Mouse (Mus musculus) forelimb bud, embryonic 11.5 days (tissue): ENCODE results near the gene Pofut2.
"Not testable (repeated sequence)": the region's sequence is repeated elsewhere in the genome, so short reads cannot be mapped to it uniquely, and the experiment has no call there.

Experiments used
- DNase-seq: peaks from one replicate; pipeline ENCODE4 v3.0.0-alpha.2; 2012; ENCODE audit warnings: low read depth, low spot score

The Pofut2 gene

GRCm38 (mm10) chr10:77266281-77266680 is 7.3 kb downstream of the Pofut2 start:
- DNase-seq = no peak

GRCm38 (mm10) chr10:77267027-77267426 is 8.0 kb downstream of the Pofut2 start:
- no peak for DNase-seq

- no peak for DNase-seq
Measured at GRCm38 (mm10) chr10:77269129-77269528, 10.1 kb downstream of the Pofut2 start.

GRCm38 (mm10) chr10:77272980-77273730 is 14.1 kb downstream of the Pofut2 start:
- DNase-seq = no peak

GRCm38 (mm10) chr10:77273798-77274197 is 14.8 kb downstream of the Pofut2 start:
- DNase-seq = no peak

GRCm38 (mm10) chr10:77282085-77282484 is 23.1 kb downstream of the Pofut2 start:
- not testable (repeated sequence) for DNase-seq

- DNase-seq = peak; percentile 85
Measured at GRCm38 (mm10) chr10:77282822-77283221, 23.8 kb downstream of the Pofut2 start.

GRCm38 (mm10) chr10:77284832-77285231 is 25.8 kb downstream of the Pofut2 start:
- DNase-seq = no peak

- DNase-seq = no peak
Measured at GRCm38 (mm10) chr10:77287626-77288025, 28.6 kb downstream of the Pofut2 start.

- no peak for DNase-seq
Measured at GRCm38 (mm10) chr10:77288639-77289195, 29.7 kb downstream of the Pofut2 start.

GRCm38 (mm10) chr10:77289559-77289958 is 30.5 kb downstream of the Pofut2 start:
- no peak for DNase-seq

- DNase-seq = no peak
Measured at GRCm38 (mm10) chr10:77290624-77291366, 31.8 kb downstream of the Pofut2 start.

- no peak for DNase-seq
Measured at GRCm38 (mm10) chr10:77294691-77295090, 35.7 kb downstream of the Pofut2 start.

- no peak for DNase-seq
Measured at GRCm38 (mm10) chr10:77298621-77299020, 39.6 kb downstream of the Pofut2 start.

GRCm38 (mm10) chr10:77299194-77299593 is 40.2 kb downstream of the Pofut2 start:
- no peak for DNase-seq

GRCm38 (mm10) chr10:77300237-77300933 is 41.4 kb downstream of the Pofut2 start:
- no peak for DNase-seq

GRCm38 (mm10) chr10:77300934-77301297 is 41.9 kb downstream of the Pofut2 start:
- no peak for DNase-seq

GRCm38 (mm10) chr10:77304362-77304761 is 45.3 kb downstream of the Pofut2 start:
- DNase-seq = no peak

- no peak for DNase-seq
Measured at GRCm38 (mm10) chr10:77304840-77305533, 46.0 kb downstream of the Pofut2 start.

- no peak for DNase-seq
Measured at GRCm38 (mm10) chr10:77305766-77306165, 46.7 kb downstream of the Pofut2 start.

GRCm38 (mm10) chr10:77308978-77309377 is 50.0 kb downstream of the Pofut2 start:
- DNase-seq = no peak
